Mouse (Mus musculus): ENCODE results near the gene Adipor2. TPM values are rescaled to one million over a fixed set of nuclear protein-coding genes. Genes with fewer than 3 reads are reported as not detected.
A peak's percentile ranks its signal among the peaks of the same experiment; 100 is the strongest.
"Not testable (repeated sequence)": the region's sequence is repeated elsewhere in the genome, so short reads cannot be mapped to it uniquely, and the experiment has no call there.

Adipor2 gene
- total RNA-seq (2021), result 10 to 100 TPM; 31.3 to 40.9 TPM

- DNase-seq (ENCODE audit: extremely low spot score in 1 of 2, low spot score in 1 of 2), result no peak
These were observed at the start of gene Adipor2 for GRCm38 (mm10) chr6:119417354-119417753. Adipor2 (minus strand) TSS chr6:119417704.

GRCm38 (mm10) chr6:119466161-119466560 lies 48.7 kb upstream of the Adipor2 start:
- DNase-seq (ENCODE audit: extremely low spot score in 1 of 2, low spot score in 1 of 2), result no peak

GRCm38 (mm10) chr6:119460391-119460790 lies 42.9 kb upstream of the Adipor2 start:
- no peak for DNase-seq (ENCODE audit: extremely low spot score in 1 of 2, low spot score in 1 of 2)

GRCm38 (mm10) chr6:119459041-119459440 lies 41.5 kb upstream of the Adipor2 start:
- DNase-seq (ENCODE audit: extremely low spot score in 1 of 2, low spot score in 1 of 2), result no peak

- DNase-seq (ENCODE audit: extremely low spot score in 1 of 2, low spot score in 1 of 2), result no peak
These were observed 40.7 kb upstream of the Adipor2 start for GRCm38 (mm10) chr6:119458166-119458565.

GRCm38 (mm10) chr6:119451981-119452499 lies 34.5 kb upstream of the Adipor2 start:
- DNase-seq (ENCODE audit: extremely low spot score in 1 of 2, low spot score in 1 of 2), result peak; percentile 33 to 54

GRCm38 (mm10) chr6:119450965-119451943 lies 33.8 kb upstream of the Adipor2 start:
- DNase-seq (ENCODE audit: extremely low spot score in 1 of 2, low spot score in 1 of 2), result no peak

- DNase-seq (ENCODE audit: extremely low spot score in 1 of 2, low spot score in 1 of 2), result peak in 1 of 2 experiments; percentile 29
These were observed 31.6 kb upstream of the Adipor2 start for GRCm38 (mm10) chr6:119449060-119449499.

- no peak for DNase-seq (ENCODE audit: extremely low spot score in 1 of 2, low spot score in 1 of 2)
These were observed 31.0 kb upstream of the Adipor2 start for GRCm38 (mm10) chr6:119448321-119449059.

GRCm38 (mm10) chr6:119445671-119446607 lies 28.4 kb upstream of the Adipor2 start:
- DNase-seq (ENCODE audit: extremely low spot score in 1 of 2, low spot score in 1 of 2), result no peak

GRCm38 (mm10) chr6:119443742-119444645 lies 26.5 kb upstream of the Adipor2 start:
- peak; percentile 66 to 86 for DNase-seq (ENCODE audit: extremely low spot score in 1 of 2, low spot score in 1 of 2)

GRCm38 (mm10) chr6:119442729-119443128 lies 25.2 kb upstream of the Adipor2 start:
- DNase-seq (ENCODE audit: extremely low spot score in 1 of 2, low spot score in 1 of 2), result not testable (repeated sequence)

- no peak for DNase-seq (ENCODE audit: extremely low spot score in 1 of 2, low spot score in 1 of 2)
These were observed 20.6 kb upstream of the Adipor2 start for GRCm38 (mm10) chr6:119437894-119438761.

- DNase-seq (ENCODE audit: extremely low spot score in 1 of 2, low spot score in 1 of 2), result no peak
These were observed 16.9 kb upstream of the Adipor2 start for GRCm38 (mm10) chr6:119434394-119434793.

GRCm38 (mm10) chr6:119431751-119432324 lies 14.3 kb upstream of the Adipor2 start:
- DNase-seq (ENCODE audit: extremely low spot score in 1 of 2, low spot score in 1 of 2), result no peak

GRCm38 (mm10) chr6:119430508-119430907 lies 13.0 kb upstream of the Adipor2 start:
- peak; percentile 19 to 73 for DNase-seq (ENCODE audit: extremely low spot score in 1 of 2, low spot score in 1 of 2)

GRCm38 (mm10) chr6:119429311-119429710 lies 11.8 kb upstream of the Adipor2 start:
- DNase-seq (ENCODE audit: extremely low spot score in 1 of 2, low spot score in 1 of 2), result no peak

Data from layer of hippocampus, postnatal 25 days (tissue).